Mouse (Mus musculus): ENCODE results near the gene Cyp2d40.
"Not testable (repeated sequence)": the region's sequence is repeated elsewhere in the genome, so short reads cannot be mapped to it uniquely, and the experiment has no call there.

Cyp2d40 gene

DNA sequence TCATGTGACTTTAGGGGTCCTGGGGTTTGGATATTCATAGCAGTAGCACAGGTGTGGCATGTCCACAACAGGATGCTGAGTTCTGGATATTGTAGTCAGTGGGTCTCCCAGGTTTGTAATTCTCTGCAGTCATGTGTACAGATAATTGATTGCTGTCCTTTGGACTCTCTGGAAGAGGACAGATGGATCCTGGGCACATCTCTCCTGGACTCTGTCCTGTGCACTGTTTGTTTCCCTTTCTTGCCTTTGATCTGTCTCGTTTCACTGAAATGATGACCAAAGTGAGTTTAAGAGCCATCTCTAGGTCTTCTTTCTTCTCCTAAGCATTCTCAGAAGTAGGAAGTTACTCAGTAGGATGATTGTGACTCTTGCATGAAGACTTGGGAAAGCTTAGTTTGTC, 16.5 kb downstream of the Cyp2d40 start:
- TF ChIP-seq NANOG (IDR thresholded peaks at IDR 0.05; ENCODE audit: borderline replicate concordance, low read length) (no peak), CTCF (conservative IDR thresholded peaks at IDR 0.05; ENCODE audit: low read length) (no peak), POU5F1 (IDR thresholded peaks at IDR 0.05; ENCODE audit: borderline replicate concordance, low read length) (no peak)
- Histone ChIP-seq H3K36me3 (ENCODE audit: insufficient read depth, low read length) (no peaks in the 10 kb centered on the region), H3K4me1 (replicated peaks; ENCODE audit: low read depth, low read length) (no peaks in the 10 kb centered on the region), H3K9me3 (ENCODE audit: low read length) (peaks cover 45% of the 10 kb centered on the region), H3K27me3 (ENCODE audit: insufficient read depth, low read length) (no peaks in the 10 kb centered on the region), H3K4me3 (replicated peaks; ENCODE audit: low read length) (no peak overlapping the region)

DNA sequence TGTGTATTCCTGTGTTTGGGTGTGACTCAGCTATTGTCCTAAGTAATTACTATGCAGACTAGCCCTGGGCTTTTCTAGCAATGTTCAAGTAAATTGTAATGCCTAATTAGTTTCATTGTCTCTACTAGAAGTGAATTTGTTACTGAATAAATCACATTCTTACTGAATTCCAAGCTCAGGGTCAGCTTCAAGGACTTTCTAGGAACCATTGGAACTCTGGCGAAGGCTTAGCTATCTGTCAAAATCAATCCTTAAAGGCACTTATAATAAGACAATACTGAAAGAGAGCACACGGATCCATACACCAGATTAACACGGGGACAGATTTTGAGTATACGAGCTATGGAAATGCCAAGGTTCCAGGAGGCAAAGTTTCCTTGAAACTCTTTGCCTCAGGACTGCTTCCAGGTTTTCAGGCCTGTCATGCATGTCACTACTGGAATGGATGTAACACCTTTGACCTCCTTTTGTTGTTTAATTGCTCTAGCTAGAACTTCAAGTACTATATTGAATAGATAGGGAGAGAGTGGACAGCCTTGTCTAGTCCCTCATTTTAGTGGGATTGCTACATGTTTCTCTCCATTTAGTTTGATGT, 30.6 kb downstream of the Cyp2d40 start:
- H3K27me3 ChIP-seq (ENCODE audit: insufficient read depth, low read length); H3K4me3 ChIP-seq (replicated peaks; ENCODE audit: low read length); H3K4me1 ChIP-seq (replicated peaks; ENCODE audit: low read depth, low read length); H3K36me3 ChIP-seq (ENCODE audit: insufficient read depth, low read length): not testable (repeated sequence)
- peaks cover 48% of the 10 kb centered on the region for H3K9me3 ChIP-seq (ENCODE audit: low read length)

Data from E14TG2a.4 (cell line).